Mouse (Mus musculus) cortical plate, adult 2 months (tissue): ENCODE results near the gene Dnase1l3. TPM values are rescaled to one million over a fixed set of nuclear protein-coding genes. Genes with fewer than 3 reads are reported as not detected.

Source experiments
- H3K27ac ChIP-seq: fragments of 200-500 bp; 2 replicates; pipeline ENCODE4 v1.5.1; 2012; ENCODE audit warnings: low read length, control low read depth, inconsistent platforms; ENCODE audit not compliant: insufficient read depth
- H3K4me1 ChIP-seq: fragments of 200-500 bp; 2 replicates; pipeline ENCODE4 v1.6.1; 2011; ENCODE audit warnings: low read length; ENCODE audit not compliant: control insufficient read depth, insufficient read depth
- H3K4me3 ChIP-seq: fragments of 200-500 bp; 2 replicates; pipeline ENCODE4 v1.5.1; 2011; ENCODE audit warnings: mild to moderate bottlenecking, low read length, control low read depth; ENCODE audit not compliant: insufficient read depth
- CTCF ChIP-seq: fragments of 200-500 bp; IDR thresholded peaks from 2 replicates; pipeline ENCODE4 v1.5.1; 2011; ENCODE audit warnings: mild to moderate bottlenecking, control low read depth, low read length; ENCODE audit not compliant: insufficient read depth; ENCODE audit errors: extremely low read depth
- POLR2A ChIP-seq: fragments of 200-500 bp; IDR thresholded peaks from 2 replicates; pipeline ENCODE4 v1.6.1; 2011; ENCODE audit warnings: mild to moderate bottlenecking, low read length, control low read depth; ENCODE audit not compliant: insufficient read depth; ENCODE audit errors: extremely low read depth
- polyA plus RNA-seq: library from polyadenylated mRNA; depleted of rRNA; stranded (reverse); fragments of >200 nt; gene quantifications from 2 replicates; pipeline ENCODE4 v1.2.3, GENCODE M21; 2012; rRNA removed

Dnase1l3 gene
- polyA plus RNA-seq: 0.02 and 0.04 TPM in 2 replicates

DNA sequence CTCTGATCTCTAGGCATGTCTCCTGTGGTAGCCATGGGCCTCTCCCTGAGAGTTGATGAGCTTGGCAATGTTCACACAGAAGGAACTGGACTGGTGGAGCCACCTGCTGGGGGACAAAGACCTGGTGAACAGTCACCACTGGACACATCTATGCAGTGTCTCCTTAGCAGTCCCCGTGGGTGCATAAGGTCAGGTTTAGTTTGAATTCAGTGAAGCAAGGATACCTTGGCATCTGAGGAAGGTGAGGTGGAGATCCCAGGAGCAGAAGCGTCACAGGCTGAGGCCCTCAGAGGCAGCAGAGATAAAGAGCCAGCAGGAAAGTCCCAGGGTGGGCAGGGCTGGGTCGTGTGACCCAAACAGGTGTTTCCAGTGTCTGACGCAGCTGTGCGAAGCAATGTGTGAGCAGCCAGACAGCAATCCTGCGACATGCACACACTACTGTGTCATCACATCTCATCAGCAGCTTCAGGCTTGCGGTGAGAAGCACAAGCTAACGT is at the start of gene Dnase1l3:
Gene Dnase1l3, minus strand, starts transcription at position 303 of the 497 bp plus-strand sequence.
- TF ChIP-seq POLR2A: no peak
- peak; percentile 51 for TF ChIP-seq CTCF
- Histone ChIP-seq H3K27ac (no peak within 1 kb of the TSS), H3K4me3 (no peak within 1 kb of the TSS), H3K4me1 (no peaks in the 10 kb centered on the region)

DNA sequence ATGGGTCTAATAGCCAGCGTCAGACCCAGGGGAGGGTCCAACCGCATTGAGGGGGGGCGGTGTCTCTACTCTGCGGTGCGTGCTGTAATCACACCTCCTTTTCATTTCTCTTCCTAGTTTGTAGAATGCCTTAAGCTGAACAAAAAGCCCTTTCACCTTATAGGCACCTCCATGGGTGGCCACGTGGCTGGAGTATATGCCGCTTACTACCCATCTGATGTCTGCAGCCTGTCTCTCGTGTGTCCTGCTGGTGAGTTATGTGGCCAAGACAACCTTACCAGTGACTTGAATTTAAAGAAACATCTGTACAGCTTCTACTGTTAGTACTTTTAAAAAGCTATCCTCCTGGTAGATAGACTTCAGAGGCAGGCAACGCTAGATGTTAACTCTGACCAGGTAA is 48.2 kb upstream of the Dnase1l3 start:
- TF ChIP-seq POLR2A (no peak), CTCF (no peak)
- no peak overlapping the region for H3K4me3 ChIP-seq
- peaks cover 5% of the 10 kb centered on the region for H3K4me1 ChIP-seq
- H3K27ac ChIP-seq: no peak overlapping the region

DNA sequence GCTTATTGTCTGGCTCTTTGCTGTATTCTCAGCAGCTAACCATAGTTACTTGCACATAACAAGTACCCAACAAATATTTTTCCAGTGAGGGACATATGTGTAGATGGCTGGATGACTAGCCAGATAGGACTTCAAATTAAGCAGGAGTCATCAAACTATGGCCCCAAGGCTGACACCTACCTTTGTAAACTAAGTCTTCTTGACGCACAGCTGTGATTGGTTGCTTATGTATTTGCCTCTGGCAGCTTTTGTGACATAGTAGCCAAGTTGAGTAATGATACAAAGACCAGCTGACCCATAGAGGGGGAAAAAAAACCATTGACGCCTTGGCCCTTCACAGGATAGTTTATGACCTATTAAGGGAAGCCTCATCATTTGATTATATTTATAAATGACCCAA is 47.7 kb upstream of the Dnase1l3 start:
- peaks cover 5% of the 10 kb centered on the region for H3K4me1 ChIP-seq
- no peak overlapping the region for H3K27ac ChIP-seq
- TF ChIP-seq POLR2A (no peak), CTCF (no peak)
- no peak overlapping the region for H3K4me3 ChIP-seq

GRCm38 (mm10) chr14:8040911-8041678 is 46.7 kb upstream of the Dnase1l3 start:
- no peak overlapping the region for H3K27ac ChIP-seq
- no peak for TF ChIP-seq POLR2A
- TF ChIP-seq CTCF: no peak

GRCm38 (mm10) chr14:8040179-8040578 is 45.8 kb upstream of the Dnase1l3 start:
- Histone ChIP-seq H3K4me1 (peaks cover 5% of the 10 kb centered on the region), H3K27ac (no peak overlapping the region), H3K4me3 (no peak overlapping the region)
- no peak for TF ChIP-seq CTCF
- no peak for TF ChIP-seq POLR2A

More at GRCm38 (mm10) chr14:8040911-8041678, 46.7 kb upstream of the Dnase1l3 start:
- Histone ChIP-seq H3K4me3 (no peak overlapping the region), H3K4me1 (peaks cover 5% of the 10 kb centered on the region)

GRCm38 (mm10) chr14:8038791-8039448 is 44.5 kb upstream of the Dnase1l3 start:
- TF ChIP-seq CTCF (no peak), POLR2A (no peak)
- no peak overlapping the region for H3K4me3 ChIP-seq
- peaks cover 5% of the 10 kb centered on the region for H3K4me1 ChIP-seq
- H3K27ac ChIP-seq: no peak overlapping the region

- no peak overlapping the region for H3K4me3 ChIP-seq
- H3K27ac ChIP-seq: no peak overlapping the region
- H3K4me1 ChIP-seq: peaks cover 5% of the 10 kb centered on the region
- no peak for TF ChIP-seq POLR2A
- no peak for TF ChIP-seq CTCF
Observed at GRCm38 (mm10) chr14:8038150-8038549, 43.8 kb upstream of the Dnase1l3 start.

DNA sequence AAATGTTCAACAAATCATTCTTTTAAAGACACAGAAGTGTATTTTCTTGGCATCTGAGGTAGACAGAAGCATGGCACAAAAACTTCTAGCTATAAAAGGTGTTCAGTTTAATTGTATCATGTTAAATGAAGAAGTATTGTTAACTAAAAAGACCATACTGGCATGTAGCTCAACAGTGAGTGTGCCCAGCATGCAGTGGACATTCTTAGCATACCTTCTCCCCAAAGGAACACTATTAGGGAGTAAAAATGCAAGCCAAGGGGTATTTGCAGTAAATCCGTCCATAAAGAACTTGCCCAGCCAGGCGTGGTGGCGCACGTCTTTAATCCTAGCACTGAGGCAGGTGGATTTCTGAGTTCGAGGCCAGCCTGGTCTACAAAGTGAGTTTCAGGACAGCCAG is 42.0 kb upstream of the Dnase1l3 start:
- Histone ChIP-seq H3K4me3 (no peak overlapping the region), H3K4me1 (peaks cover 13% of the 10 kb centered on the region), H3K27ac (no peak overlapping the region)
- TF ChIP-seq POLR2A (no peak), CTCF (no peak)

DNA sequence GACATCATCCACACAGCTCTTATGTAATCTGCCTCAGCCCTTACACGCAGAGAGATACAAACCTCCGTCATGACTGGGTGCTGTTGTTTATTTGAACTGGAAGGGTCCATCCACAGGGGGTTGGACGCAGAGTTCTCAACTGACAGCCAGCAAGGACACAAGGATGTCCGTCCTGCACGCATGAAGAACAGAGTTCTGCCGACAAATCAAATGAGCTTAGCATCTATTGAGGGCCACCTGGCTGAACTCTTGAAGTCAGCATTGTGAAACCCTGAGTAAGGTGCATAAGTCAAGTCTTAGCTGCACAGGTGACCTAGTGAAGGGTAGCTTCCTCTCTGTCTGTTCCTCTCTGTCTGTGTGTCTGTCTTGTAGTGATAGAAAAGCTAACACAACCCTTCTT is 41.6 kb upstream of the Dnase1l3 start:
- Histone ChIP-seq H3K4me3 (no peak overlapping the region), H3K27ac (no peak overlapping the region), H3K4me1 (peaks cover 15% of the 10 kb centered on the region)
- no peak for TF ChIP-seq CTCF
- no peak for TF ChIP-seq POLR2A
